Mouse (Mus musculus) right cerebral cortex, postnatal 10 days (tissue): ENCODE measurements at regions not wholly inside any gene's neighbourhood (a gene's known extent, or its start where the extent isn't known, plus 50 kb on each side); places are given as distances from the start of the nearest gene placed in this dataset.
"Not testable (repeated sequence)": the region's sequence is repeated elsewhere in the genome, so short reads cannot be mapped to it uniquely, and the experiment has no call there.

Experiments
- DNase-seq, 2 experiments: peaks; one replicate each; pipeline ENCODE4 v3.0.0; 2021; ENCODE audit warnings: low spot score in 2 of 2

GRCm38 (mm10) chr11:8773862-8774261 lies 109.5 kb upstream of the Tns3 start:
- no peak for DNase-seq

GRCm38 (mm10) chr11:8773260-8773659 lies 108.9 kb upstream of the Tns3 start:
- no peak for DNase-seq

DNA sequence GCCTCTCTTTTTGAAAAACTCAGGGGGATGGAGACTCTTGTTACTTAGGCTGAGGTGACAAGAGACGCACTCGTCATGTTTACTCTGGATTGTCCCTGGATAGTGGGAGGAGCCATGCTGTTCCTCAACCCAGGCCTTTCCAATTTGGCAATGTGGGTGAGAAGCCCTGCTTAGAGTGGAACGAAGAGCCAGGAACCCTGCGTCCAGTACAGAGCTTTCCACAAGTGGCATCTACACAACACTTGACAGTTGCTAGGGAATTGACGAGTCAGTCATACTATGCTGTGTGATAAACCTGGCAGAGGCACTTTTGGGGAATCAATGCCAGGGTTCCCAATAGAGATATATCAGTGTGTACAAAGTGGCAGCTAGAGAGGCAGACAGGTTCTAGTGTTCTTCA lies 108.2 kb upstream of the Tns3 start:
- DNase-seq: no peak

DNA sequence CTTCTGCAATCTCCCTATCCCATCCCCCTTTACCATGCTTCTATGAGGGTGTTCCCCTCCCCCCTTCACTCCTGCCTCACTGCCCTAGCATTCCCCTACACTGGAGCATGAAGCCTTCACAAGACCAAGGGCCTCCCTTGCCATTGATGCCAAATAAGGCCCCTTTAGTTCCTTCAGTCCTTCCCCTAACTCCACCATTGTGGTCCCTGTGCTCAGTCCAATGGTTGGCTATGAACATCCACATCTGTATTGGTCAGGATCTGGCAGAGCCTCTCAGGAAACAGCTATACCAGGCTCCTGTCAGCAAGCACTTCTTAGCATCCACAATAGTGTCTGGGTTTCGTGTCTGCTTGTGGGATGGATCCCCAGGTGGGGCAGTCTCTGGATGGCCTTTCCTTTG lies 104.4 kb upstream of the Tns3 start:
- not testable (repeated sequence) for DNase-seq

DNA sequence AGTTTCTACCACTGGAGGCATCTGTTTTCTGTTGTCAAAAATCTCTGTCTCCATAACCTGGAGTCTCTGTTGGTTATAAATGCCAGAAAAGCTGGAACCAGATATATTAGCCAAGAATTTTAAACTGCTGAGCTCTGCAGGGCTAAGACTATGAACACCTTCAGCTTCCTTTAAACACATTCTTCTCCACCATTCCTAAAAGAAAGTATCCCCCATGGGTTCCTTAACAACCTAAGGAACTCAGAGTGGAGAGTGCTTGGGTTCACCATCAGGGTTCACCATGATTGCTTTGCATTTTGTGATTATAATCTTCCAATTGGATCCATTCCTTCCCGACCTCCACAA lies 101.2 kb upstream of the Tns3 start:
- DNase-seq: no peak

DNA sequence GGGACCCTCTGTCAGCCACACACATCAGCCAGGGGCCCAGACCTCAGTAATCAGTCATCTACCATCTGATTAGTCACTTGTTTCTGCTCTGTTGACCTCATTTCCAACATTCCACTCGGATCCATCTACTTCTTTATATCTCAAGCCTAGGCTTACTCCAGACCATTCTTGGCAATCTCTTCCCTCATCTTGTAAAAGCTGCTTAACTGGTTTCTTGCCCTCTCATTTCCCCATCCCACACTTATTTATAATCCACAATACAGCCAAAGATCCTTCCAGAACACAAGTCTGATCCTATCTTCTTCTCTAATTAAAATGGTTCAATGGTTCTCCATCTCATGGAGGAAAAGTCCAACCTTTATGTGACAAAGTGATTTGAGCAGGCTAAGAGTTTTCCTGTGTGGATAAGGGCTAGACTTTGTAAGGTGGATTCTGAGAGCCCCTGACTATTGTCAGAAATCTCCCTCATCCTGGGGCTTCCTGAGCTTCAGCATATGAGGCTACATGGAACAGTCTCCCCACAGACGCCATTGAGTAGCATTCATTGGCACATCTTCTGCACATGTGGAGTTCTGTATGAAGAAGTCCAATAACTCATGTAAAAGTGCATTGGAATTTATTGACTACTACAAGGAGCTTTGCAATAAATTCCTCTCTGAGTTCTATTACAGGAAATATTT lies 100.7 kb upstream of the Tns3 start:
- no peak for DNase-seq

GRCm38 (mm10) chr11:8763448-8763847 lies 99.1 kb upstream of the Tns3 start:
- no peak for DNase-seq

DNA sequence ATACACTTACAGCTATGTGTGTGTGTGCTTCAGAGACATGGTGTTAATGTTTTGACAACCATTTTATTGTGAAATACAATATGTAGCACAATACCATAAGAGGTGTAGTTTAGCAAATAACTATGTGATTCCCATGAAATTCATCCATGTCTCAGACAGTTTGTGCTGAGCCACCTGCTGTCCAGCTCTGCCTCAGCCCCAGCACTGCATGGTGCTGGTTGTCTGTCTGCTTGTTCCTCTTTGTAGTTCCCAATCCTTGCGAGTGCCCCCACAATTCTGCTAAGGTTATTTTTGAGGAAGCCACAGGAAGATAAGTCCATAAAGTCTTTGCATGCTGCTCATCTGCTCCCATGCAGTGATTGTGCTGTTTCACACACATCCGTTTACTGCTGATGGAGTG lies 97.8 kb upstream of the Tns3 start:
- no peak for DNase-seq

DNA sequence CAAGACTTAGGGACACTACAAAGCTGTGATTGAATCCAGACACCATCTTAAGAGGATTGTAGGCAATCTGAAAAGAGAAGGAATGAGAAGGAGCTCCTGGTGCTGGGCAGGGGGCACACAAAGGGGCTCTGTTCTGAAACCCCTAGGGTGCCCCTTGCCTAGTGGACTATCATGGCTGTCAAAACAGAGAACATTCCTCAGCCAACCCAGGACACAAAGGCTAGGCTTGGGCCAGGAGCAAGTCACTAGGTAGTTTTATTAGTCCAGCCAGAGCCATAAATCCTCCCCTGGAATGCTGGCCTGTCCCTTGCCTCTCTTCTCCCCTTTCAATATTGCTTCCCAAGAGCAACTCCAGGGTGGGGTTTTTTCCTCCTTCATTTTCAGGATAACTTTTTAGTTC lies 97.3 kb upstream of the Tns3 start:
- no peak for DNase-seq

GRCm38 (mm10) chr11:8759858-8760257 lies 95.5 kb upstream of the Tns3 start:
- DNase-seq: no peak

DNA sequence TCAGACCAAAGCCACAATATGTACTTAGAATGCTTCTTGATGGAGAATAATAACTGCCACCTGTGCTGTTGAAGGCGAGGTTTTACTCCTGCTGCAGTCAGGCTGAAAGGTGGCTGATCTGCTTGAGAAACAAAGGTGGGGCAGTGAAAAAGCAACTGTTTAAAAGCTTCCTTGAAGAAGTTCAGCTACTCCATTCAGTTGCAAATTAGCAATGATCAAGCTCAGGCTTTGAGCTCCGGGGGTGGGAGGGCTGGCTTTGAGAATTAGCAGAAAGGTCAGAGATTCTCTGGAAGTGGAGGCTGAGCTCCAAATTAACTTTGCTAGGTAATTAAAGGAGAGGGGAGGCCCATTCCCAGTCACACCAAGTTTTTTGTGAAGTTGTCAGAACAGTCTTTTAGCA lies 90.2 kb upstream of the Tns3 start:
- DNase-seq: not testable (repeated sequence)

GRCm38 (mm10) chr11:8735784-8736183 lies 71.4 kb upstream of the Tns3 start:
- not testable (repeated sequence) for DNase-seq

GRCm38 (mm10) chr11:8727007-8727406 lies 62.7 kb upstream of the Tns3 start:
- no peak for DNase-seq

DNA sequence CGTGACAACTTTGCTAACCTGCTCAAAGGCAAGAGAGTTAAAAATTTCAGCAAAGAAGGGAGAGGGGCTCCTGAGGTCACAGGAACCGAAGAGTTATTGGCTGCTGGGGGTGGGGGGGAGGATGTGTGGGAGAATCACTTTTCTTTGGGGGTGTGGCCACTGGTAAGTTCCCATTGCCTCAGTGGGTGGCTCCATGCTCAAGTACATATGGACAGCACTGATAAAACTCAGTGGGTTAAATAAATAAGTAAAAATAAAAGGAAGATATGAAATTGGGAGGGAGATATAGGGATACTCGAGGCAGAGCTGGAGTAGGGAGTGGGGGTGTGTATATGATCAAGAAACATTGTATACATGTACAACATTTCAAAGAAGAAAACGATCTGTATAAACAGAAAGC lies 61.2 kb upstream of the Tns3 start:
- DNase-seq: no peak

GRCm38 (mm10) chr11:8723102-8723640 lies 58.8 kb upstream of the Tns3 start:
- DNase-seq: peak in 1 of 2 experiments; percentile 4

DNA sequence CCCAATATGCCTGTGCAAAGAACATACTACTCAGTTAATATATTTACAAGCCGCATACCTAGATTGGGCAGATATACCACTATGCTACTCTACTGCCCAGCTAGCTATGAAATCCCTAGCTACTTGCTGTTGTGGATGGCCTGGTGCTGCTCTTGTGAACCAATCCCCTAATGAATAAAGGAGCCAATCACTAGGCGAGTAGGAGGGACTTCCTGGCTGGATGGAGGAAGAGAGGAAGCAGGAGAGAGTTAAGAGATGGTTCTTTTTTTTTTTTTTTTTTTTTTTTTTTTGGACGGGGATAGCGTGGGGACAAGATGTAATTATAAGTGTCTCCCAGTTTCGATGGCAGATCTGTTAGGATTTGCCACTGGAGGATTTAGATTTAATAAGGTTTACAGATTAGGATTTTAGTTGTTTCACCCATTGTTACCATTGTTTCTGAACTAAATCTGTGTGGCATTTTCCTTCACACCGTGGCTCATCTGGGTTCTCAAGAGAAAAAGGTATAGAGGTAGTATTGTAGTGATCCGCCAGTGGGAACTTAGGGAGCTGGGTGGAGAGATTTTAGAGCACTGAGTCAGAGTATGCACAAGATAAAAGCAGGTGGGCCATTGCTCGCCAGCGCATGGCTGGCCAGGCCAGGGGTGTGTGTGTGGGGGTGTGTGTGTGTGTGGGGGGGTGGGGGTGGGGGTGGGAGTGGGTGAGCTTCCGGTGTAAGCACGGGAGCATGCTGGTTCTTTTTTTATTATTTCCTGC lies 55.1 kb upstream of the Tns3 start:
- DNase-seq: peak in 1 of 2 experiments; percentile 6

DNA sequence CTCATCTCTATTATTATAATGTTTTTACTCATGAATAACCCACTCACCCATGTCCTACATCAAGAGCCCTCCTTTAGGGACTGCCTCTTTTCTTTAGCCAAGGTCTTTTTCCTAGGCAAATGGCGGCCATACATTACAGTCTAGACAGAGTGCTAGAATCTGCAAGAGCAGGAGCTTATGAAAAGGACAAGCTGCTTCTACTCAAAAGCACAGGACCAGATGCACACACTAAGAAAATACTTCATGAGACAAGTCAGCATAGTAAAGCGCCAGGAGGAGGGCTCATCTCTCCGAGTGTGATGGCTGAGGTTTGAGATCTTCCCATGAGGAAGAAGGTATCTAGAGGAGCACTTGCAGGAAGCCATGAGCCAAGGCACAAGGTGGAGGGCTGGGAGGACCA lies 53.4 kb upstream of the Tns3 start:
- peak in 1 of 2 experiments; percentile 16 for DNase-seq

DNA sequence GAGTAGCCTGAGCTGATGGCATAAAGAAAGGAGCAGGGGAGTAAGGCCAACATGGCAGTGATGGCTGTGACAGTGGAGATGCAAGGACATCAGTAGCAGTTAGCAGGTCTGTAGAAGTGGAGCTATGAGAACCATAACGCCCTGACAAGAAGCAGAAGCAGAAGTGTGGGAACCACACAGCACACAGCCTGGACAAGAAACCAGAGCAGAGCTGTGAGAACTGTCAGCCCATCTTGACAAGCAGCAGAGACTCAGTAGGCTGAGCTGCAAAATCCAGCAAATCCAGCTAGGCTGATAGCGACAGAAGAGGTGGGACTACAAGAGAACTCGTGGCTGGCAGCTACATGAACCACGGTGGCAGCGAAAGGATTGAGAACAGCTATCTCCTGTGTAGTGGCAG lies 52.5 kb upstream of the Tns3 start:
- DNase-seq: peak in 1 of 2 experiments; percentile 33

DNA sequence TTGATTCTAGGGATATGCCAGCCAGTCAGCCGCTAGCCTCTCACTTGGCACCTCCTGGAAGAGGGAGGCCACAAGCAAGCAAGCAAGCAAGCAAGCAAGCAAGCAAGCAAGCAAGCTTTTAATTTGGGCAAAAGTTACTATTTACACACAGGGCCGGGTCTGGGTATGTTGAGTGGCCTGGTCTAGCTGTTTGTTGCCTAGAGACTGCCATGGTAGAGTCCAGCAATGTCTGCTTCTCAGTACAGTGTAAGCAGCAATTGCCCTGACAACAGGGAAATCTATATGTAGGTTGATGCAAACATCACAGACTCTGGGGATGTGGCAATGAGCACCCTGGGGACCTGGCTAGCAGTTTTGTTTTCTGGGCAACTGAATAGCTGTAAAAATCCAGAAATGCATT lies 51.4 kb upstream of the Tns3 start:
- peak in 1 of 2 experiments; percentile 16 for DNase-seq
